Mouse (Mus musculus) forebrain, embryonic 16.5 days (tissue): ENCODE results near the gene Gins1. TPM values are rescaled to one million over a fixed set of nuclear protein-coding genes. Genes with fewer than 3 reads are reported as not detected.

Source experiments
- ATAC-seq: fragments of 200-750 bp; cut with Nextera tagmentation; 2 replicates; pipeline ENCODE4 v1.8.0; 2017; ENCODE audit warnings: mild to moderate bottlenecking, moderate library complexity
- H3K27ac ChIP-seq: fragments of 300-500 bp; sonication (generic); 2 replicates; pipeline ENCODE4 v1.5.1; 2014; ENCODE audit warnings: low read length, control low read depth
- H3K27me3 ChIP-seq: fragments of 300-500 bp; sonication (generic); replicated peaks from 2 replicates; pipeline ENCODE4 v1.6.1; 2014; ENCODE audit warnings: low read length; ENCODE audit not compliant: control insufficient read depth, insufficient read depth
- H3K36me3 ChIP-seq: fragments of 300-500 bp; sonication (generic); 2 replicates; pipeline ENCODE4 v1.6.1; 2014; ENCODE audit not compliant: control insufficient read depth, insufficient read depth
- H3K4me1 ChIP-seq: fragments of 300-500 bp; sonication (generic); replicated peaks from 2 replicates; pipeline ENCODE4 v1.6.1; 2014; ENCODE audit warnings: low read length; ENCODE audit not compliant: control insufficient read depth, insufficient read depth
- H3K4me2 ChIP-seq: fragments of 300-500 bp; sonication (generic); 2 replicates; pipeline ENCODE4 v1.6.1; 2014; ENCODE audit warnings: mild to moderate bottlenecking, low read length, control low read depth
- H3K4me3 ChIP-seq: fragments of 300-500 bp; sonication (generic); replicated peaks from 2 replicates; pipeline ENCODE4 v1.5.1; 2014; ENCODE audit warnings: mild to moderate bottlenecking, low read length, control low read depth
- H3K9ac ChIP-seq: fragments of 300-500 bp; sonication (generic); replicated peaks from 2 replicates; pipeline ENCODE4 v1.6.1; 2014; ENCODE audit warnings: low read depth, low read length, control low read depth
- H3K9me3 ChIP-seq: fragments of 300-500 bp; sonication (generic); 2 replicates; pipeline ENCODE4 v1.6.1; 2016; ENCODE audit warnings: low read length; ENCODE audit not compliant: control insufficient read depth
- WGBS: fragments of 180-500 bp; shearing (Covaris S2); extraction: QIAGEN DNeasy Blood & Tissue Kit; methylation state at CpG from one replicate; pipeline ENCODE4 v1.1.7; 2014; 5-methylcytosine and 5-hydroxymethylcytosine counted together
- polyA plus RNA-seq: library from polyadenylated mRNA; unstranded; fragments of >200 nt; fragmentation: Nextera tagmentation; extraction: Ambion mirVana; gene quantifications from 2 replicates; pipeline ENCODE4 v1.2.1, GENCODE M21; 2015

Gins1 gene
- polyA plus RNA-seq, 1 experiment from 2014 or later: 24.2 TPM

DNA sequence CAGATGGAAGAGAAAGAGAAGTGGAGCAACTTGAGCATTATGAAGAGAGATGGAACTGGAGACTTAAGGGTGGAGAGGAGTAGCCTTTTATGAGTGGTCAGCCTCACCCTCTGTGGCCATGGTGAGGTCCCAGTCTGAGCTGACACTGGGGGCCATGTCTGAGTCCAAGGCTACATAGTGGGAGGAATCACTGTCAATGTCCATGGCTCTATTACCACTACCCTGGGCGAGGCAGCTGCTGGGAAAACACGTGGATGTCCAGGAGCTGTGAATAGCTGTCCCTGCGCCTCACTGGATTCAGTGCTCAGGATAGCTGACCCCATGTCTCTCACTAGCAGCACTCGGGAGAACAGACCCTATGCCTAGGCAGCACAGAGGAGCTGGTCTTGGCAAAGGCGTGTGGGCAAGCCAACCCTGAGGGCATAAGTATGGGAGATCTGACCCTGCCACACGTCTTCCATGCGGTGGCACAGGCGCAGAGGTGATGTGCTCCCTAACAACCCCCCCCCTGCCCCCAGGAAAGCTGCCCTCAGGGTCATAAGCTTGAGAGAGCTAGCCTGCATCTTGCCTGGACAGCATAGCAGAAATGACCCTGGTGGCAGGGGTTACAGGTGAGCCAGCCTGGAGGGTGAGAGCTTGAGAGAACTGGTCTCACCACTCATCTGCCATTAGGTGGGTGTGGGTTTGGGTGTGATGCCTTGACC lies 21.0 kb upstream of the Gins1 start:
- H3K9me3 ChIP-seq: no peaks in the 10 kb centered on the region
- no peak overlapping the region for H3K4me3 ChIP-seq
- 90% methylated on average over 8 of the region's 8 CpGs for WGBS
- no peak overlapping the region for H3K9ac ChIP-seq
- H3K27ac ChIP-seq: no peak overlapping the region
- H3K4me2 ChIP-seq: no peak overlapping the region
- no peaks in the 10 kb centered on the region for H3K36me3 ChIP-seq
- H3K27me3 ChIP-seq: no peaks in the 10 kb centered on the region
- no peak for ATAC-seq
- H3K4me1 ChIP-seq: no peaks in the 10 kb centered on the region

DNA sequence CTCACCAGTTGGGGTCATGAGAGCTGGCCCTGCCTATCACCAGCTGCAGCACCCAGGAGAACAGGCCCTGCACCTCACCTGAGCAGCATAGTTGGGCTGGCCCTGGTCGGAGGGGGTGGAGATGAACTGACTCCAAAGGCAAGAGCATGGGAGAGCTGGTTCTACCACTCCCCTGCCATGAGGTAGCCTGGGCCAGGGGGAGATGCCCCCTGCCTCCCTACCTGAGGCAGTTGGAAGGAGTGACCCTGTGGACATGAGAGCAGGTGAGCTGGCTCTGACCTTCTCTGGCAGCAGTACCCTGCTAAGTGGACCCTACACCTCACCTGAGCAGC lies 20.5 kb upstream of the Gins1 start:
- 87% methylated on average over 1 of the region's 1 CpGs for WGBS
- ATAC-seq: no peak
- H3K9ac ChIP-seq: no peak overlapping the region
- H3K4me2 ChIP-seq: no peak overlapping the region
- H3K27me3 ChIP-seq: no peaks in the 10 kb centered on the region
- H3K36me3 ChIP-seq: no peaks in the 10 kb centered on the region
- H3K4me1 ChIP-seq: no peaks in the 10 kb centered on the region
- no peak overlapping the region for H3K4me3 ChIP-seq
- H3K27ac ChIP-seq: no peak overlapping the region
- no peaks in the 10 kb centered on the region for H3K9me3 ChIP-seq

DNA sequence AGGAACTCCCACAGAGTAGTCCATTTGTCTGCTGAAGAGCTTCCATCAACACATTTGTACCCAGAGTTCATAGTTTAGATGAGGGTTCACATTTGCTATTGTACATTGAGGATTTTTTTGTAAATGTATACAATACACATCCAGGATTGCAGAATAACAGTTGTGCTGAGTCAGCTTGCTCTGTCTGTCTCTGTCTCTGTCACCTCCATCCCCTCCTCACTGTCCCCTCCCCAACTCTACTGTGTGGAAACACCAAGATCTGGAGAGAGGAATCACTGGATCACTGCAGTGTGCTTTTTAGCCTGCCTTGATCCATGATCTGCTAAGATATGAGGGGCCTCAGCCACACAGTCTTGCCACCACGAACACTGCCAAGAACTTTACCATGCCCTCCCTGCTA lies 19.4 kb upstream of the Gins1 start:
- ATAC-seq: no peak
- Histone ChIP-seq H3K27ac (no peak overlapping the region), H3K4me1 (no peaks in the 10 kb centered on the region), H3K36me3 (no peaks in the 10 kb centered on the region), H3K4me2 (no peak overlapping the region), H3K27me3 (no peaks in the 10 kb centered on the region), H3K9ac (no peak overlapping the region), H3K4me3 (no peak overlapping the region), H3K9me3 (no peaks in the 10 kb centered on the region)
- 90% methylated on average over 1 of the region's 1 CpGs for WGBS

DNA sequence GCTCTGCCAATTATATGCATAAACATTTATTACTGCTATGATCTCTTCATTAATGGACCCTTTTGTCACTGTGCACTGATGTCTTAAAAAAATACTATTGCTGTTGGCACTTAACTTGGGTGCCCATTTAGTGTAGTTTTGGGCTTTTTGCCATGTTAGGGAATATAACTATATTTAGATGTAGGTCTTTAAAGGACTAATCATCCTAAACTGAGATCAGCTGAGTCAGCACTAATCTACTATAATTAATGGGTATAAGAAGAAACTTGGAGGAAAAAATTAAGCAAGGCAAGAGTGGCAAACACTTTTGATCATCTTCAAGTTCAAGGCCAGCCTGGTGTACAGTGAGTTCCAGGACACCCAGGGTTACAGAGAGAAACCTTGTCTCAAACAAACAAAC lies 18.9 kb upstream of the Gins1 start:
- H3K4me1 ChIP-seq: no peaks in the 10 kb centered on the region
- no peaks in the 10 kb centered on the region for H3K36me3 ChIP-seq
- H3K9ac ChIP-seq: no peak overlapping the region
- no peaks in the 10 kb centered on the region for H3K9me3 ChIP-seq
- H3K27me3 ChIP-seq: no peaks in the 10 kb centered on the region
- H3K4me2 ChIP-seq: no peak overlapping the region
- H3K4me3 ChIP-seq: no peak overlapping the region
- ATAC-seq: no peak
- H3K27ac ChIP-seq: no peak overlapping the region

GRCm38 (mm10) chr2:150887370-150887769 lies 17.8 kb upstream of the Gins1 start:
- Histone ChIP-seq H3K4me3 (no peak overlapping the region), H3K4me2 (no peak overlapping the region), H3K9ac (no peak overlapping the region), H3K9me3 (no peaks in the 10 kb centered on the region), H3K36me3 (no peaks in the 10 kb centered on the region), H3K4me1 (no peaks in the 10 kb centered on the region), H3K27ac (no peak overlapping the region), H3K27me3 (no peaks in the 10 kb centered on the region)
- 74% methylated on average over 2 of the region's 2 CpGs for WGBS
- no peak for ATAC-seq

- H3K9ac ChIP-seq: no peak overlapping the region
- H3K36me3 ChIP-seq: no peaks in the 10 kb centered on the region
- H3K4me1 ChIP-seq: no peaks in the 10 kb centered on the region
- no peaks in the 10 kb centered on the region for H3K27me3 ChIP-seq
- H3K27ac ChIP-seq: no peak overlapping the region
- H3K9me3 ChIP-seq: no peaks in the 10 kb centered on the region
- H3K4me3 ChIP-seq: no peak overlapping the region
- H3K4me2 ChIP-seq: no peak overlapping the region
- WGBS: 93% methylated on average over 2 of the region's 2 CpGs
- no peak for ATAC-seq
Observed at GRCm38 (mm10) chr2:150894617-150895267, 10.5 kb upstream of the Gins1 start.

DNA sequence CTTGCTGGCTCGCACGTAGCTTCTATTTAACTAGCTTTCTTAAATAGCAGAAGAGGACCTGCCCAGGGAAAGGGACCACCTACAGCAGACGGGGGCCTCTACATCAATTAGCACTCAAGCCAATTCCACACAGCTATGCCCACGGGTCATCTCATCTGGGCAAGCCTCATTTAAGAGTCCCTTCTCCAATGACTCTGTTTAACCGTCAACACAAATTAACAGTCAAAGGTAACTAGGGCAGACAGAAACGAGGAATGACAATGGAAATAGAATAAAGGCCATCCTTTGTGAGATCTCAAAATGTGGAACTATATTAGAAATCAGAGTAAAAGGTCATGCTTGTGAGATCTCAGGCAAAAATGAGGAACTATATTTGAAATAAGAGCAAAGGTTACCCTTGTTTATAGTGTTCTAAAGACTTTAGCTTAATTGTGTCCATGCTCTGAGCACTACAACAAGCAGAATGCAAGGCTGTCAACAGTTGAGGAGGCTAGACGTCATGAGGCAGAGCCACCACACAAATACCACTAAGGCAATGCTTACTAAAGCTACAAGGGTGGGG lies 9.4 kb upstream of the Gins1 start:
- no peak for ATAC-seq
- Histone ChIP-seq H3K4me1 (no peaks in the 10 kb centered on the region), H3K27me3 (no peaks in the 10 kb centered on the region), H3K4me3 (no peak overlapping the region), H3K36me3 (no peaks in the 10 kb centered on the region), H3K4me2 (no peak overlapping the region), H3K9ac (no peak overlapping the region), H3K9me3 (no peaks in the 10 kb centered on the region), H3K27ac (no peak overlapping the region)
- 74% methylated on average over 7 of the region's 7 CpGs for WGBS

DNA sequence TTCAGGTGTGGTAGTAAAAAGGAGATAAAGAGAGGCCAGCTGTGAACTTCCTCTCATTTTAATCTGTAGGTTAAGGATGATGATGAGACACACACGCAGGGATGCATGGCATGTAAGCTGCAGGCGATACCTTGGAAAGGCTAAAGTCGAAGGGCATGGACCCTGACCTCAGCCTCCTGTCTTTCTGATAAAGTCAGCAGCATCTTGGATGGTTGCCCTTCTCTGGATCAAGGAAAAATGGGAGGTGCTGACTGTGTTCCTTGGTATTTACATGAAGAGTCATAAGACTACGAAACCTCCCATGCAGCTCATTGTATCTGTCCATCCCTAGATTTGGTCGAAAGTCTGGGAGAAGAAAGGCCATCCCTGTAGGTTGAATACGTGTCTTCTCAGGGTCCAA lies 4.9 kb upstream of the Gins1 start:
- Histone ChIP-seq H3K27ac (no peak overlapping the region), H3K4me2 (no peak overlapping the region), H3K9ac (no peak overlapping the region), H3K36me3 (no peaks in the 10 kb centered on the region), H3K27me3 (no peaks in the 10 kb centered on the region), H3K9me3 (no peaks in the 10 kb centered on the region), H3K4me1 (peaks cover 16% of the 10 kb centered on the region), H3K4me3 (no peak overlapping the region)
- WGBS: 93% methylated on average over 6 of the region's 6 CpGs
- ATAC-seq: no peak

DNA sequence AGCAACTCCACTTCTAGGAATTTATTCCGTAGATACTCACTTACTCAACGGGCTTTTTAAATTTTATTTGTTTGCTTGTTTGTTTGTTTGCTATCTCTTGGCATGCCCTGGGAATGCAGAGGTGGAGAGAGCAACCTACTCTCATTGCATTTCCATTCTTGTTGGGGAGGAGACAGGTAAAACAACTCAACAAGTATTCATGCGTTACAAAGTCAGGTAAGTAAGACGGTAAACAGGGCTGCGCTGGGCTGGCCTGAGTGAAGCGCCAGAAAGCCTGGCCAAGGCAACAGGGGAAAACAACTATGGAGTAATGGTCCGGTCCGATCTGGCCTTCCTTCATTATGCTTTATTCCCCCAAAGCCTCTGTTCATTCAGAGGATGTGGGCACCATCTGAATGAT lies 2.9 kb upstream of the Gins1 start:
- no peaks in the 10 kb centered on the region for H3K9me3 ChIP-seq
- no peaks in the 10 kb centered on the region for H3K27me3 ChIP-seq
- no peak overlapping the region for H3K4me3 ChIP-seq
- H3K4me1 ChIP-seq: peaks cover 16% of the 10 kb centered on the region
- no peaks in the 10 kb centered on the region for H3K36me3 ChIP-seq
- 0 out of 2 replicates have a peak overlapping the region, but pooled peaks have one; percentile 25 for H3K9ac ChIP-seq
- no peak for ATAC-seq
- H3K4me2 ChIP-seq: peak overlapping the region; percentile 1
- H3K27ac ChIP-seq: no peak overlapping the region
- WGBS: 67% methylated on average over 8 of the region's 8 CpGs
